Mouse (Mus musculus): ENCODE results near the gene Wdr27. TPM values are rescaled to one million over a fixed set of nuclear protein-coding genes. Genes with fewer than 3 reads are reported as not detected.
"Not testable (repeated sequence)": the region's sequence is repeated elsewhere in the genome, so short reads cannot be mapped to it uniquely, and the experiment has no call there.

Gene Wdr27
- not detected in 2 replicates for total RNA-seq (2017)

DNA sequence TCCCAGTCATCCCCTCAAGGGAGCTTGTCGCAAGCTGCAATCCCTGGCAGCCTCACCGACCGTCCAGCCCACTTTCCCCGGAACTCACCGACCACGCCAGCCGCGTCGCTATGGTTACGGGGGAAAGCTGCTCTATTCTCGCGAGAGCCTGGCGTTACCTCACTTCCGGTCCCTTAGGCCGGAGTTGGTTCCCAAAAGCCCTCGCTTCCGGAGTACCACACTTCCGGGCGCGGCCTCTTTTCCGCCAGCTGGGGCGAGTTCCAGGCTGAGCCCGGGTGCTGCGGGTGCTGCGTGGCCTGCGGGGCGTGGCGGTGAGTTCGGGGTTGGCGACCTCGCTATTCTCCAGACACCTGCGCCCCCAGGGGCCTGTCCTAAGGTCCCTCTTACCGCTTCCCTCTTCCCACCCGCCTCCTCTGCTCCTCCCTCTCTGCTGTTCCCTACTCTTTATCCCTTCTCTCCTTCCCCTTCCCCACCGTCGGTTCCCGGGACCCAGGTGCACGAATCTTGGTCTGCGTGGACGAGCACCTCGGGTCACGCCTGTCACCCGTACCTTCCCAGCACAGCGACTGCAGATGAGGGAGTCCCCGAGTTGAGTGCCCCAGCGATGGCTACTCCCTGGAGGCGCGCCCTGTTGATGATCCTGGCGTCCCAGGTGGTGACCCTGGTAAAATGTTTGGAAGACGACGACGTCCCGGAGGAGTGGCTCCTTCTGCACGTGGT, at the start of gene Wdr27, which contains the start of gene 1600012H06Rik:
Wdr27 (minus strand) TSS at position 150 of the 720 bp plus-strand sequence.
1600012H06Rik (plus strand) TSS at position 176 of the 720 bp plus-strand sequence.
- peak; percentile 97 for ATAC-seq (replicated peaks in 1 of 2; ENCODE audit: insufficient read depth in 1 of 2, low FRiP score in 2 of 2, low TSS enrichment in 1 of 2, low read depth in 1 of 2, poor library complexity in 2 of 2, severe bottlenecking in 2 of 2)

DNA sequence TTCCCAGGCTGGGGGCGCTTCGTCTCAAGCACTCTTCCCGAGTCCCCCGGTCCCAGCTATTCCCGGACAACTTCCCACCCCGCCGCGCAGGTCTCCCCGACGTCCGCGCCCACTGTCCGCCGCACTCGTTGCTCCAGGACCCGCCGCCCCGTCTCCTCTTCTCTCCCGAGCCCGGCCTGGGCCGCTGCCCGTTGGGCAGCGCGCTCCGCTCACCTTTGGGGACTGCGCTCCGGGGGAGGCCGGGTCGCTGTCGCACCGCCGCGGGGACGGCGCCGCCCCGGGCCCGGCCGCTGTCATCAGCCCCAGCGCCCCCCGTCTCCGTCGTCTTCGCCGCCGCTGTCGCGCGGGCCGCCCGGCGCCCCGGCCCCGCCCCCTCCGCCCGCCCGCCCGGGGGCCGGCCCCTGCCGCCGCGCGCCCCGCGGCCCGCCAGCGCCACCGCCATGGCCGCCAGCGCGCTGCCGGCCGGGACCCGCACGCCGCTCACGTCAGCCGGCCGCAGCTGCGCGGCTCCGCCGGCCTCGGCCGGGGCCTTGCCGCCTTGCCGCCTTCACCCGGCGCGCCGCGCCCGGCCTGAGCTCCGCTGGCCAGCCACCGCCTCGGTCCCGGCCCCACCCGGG, 49.7 kb upstream of the Wdr27 start:
- ATAC-seq (replicated peaks in 1 of 2; ENCODE audit: insufficient read depth in 1 of 2, low FRiP score in 2 of 2, low TSS enrichment in 1 of 2, low read depth in 1 of 2, poor library complexity in 2 of 2, severe bottlenecking in 2 of 2), result peak in 1 of 2 experiments; percentile 2; a peak in 1 of 4 replicates

DNA sequence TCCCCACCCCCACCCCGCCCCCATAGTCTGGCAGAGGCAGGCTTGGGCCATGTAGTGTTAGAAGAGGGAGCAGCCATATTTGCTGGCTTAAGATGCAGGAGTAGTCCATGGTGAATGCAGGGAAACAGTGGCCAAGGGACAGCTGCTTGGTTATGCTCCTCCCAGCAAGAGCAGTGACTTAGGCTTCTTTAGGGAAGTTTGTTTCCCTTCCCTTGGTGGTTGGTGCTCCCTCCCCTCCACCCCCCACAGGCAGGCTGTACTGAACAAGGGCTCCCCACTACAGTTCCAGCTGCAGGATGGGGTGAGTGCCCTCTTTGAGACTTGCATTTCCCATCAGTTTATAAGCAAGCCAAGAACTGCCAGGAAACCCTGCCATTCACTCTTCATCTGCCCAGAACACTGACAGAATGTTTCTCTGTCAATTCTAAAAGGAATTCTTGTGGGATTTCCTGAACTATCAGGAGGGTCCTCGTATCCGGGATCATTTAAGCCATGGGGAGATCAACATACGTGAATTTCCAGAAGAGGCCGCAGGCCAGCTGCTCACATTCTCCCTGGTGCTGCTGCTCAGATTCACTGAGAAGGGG, 47.3 kb upstream of the Wdr27 start:
- ATAC-seq (replicated peaks in 1 of 2; ENCODE audit: insufficient read depth in 1 of 2, low FRiP score in 2 of 2, low TSS enrichment in 1 of 2, low read depth in 1 of 2, poor library complexity in 2 of 2, severe bottlenecking in 2 of 2), result peak; percentile 27 to 67; a peak in 3 of 4 replicates

DNA sequence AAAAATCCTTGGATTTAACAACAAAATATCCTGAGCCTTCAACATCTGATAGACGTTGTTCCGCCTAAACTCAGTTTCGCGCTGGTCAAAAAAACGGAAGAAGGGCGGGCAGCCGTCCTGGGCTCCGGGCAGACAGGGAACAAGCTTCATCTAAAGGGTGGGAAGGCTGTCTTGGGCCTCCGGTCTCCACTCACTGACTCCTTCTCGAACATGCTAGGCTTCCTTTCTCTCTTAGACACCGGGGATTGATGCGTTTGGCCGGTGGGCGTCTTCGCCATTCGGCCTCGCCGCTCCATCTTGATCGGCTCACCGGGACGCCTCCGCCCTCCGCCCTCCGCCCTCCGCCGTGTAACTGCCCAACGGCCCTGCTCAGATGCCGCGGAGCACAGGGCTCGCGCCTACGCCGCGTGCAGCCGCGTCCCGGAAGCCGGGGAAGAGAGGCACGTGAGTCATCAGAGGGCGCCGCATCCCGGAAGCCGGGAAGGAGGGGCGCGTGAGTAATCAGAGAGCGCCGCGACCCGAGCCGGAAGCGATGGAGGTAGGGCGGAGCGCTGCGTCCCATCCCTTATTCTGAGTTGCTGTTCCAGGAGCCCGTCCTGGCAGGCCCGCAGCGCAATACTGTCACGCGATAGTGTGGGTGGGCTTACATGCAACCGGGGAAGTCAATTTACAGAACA, 35.5 kb upstream of the Wdr27 start, which contains the start of the genes 9030025P20Rik and Gm3417:
9030025P20Rik (plus strand) TSS at position 107 of the 677 bp plus-strand sequence.
Gm3417 (minus strand) TSS at position 429 of the 677 bp plus-strand sequence.
- ATAC-seq (replicated peaks in 1 of 2; ENCODE audit: insufficient read depth in 1 of 2, low FRiP score in 2 of 2, low TSS enrichment in 1 of 2, low read depth in 1 of 2, poor library complexity in 2 of 2, severe bottlenecking in 2 of 2), result peak; percentile 86 to 94

DNA sequence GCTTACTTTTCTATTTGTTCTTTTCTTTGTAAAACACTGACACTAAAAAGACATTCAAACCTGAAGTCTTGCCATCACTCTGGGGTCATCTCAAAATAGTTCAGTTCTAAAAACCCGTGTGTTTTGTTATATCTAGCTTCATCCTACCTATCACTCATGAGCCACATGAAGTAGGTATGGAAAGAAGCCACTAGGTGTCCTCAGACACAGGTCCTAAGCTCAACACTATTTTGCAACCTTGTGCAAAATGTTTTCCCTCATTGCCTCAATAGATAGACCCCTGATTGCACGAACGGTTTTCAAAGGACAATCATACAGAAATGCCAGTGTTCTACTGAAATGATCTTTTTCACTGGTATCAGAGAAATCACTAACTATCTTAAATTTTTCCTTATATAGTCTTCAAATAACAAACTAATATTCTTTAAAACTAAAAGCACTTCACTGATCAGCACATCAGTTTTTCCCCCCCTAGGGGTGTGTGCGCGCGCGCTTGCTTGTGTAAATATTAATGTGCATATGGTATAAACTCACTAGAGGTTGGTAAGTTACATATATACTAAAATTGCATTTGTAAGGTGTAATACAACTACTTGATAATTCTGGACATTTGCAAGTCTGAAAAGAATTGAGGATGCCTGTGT, 34.9 kb upstream of the Wdr27 start:
- peak; percentile 71 to 72 for ATAC-seq (replicated peaks in 1 of 2; ENCODE audit: insufficient read depth in 1 of 2, low FRiP score in 2 of 2, low TSS enrichment in 1 of 2, low read depth in 1 of 2, poor library complexity in 2 of 2, severe bottlenecking in 2 of 2)

DNA sequence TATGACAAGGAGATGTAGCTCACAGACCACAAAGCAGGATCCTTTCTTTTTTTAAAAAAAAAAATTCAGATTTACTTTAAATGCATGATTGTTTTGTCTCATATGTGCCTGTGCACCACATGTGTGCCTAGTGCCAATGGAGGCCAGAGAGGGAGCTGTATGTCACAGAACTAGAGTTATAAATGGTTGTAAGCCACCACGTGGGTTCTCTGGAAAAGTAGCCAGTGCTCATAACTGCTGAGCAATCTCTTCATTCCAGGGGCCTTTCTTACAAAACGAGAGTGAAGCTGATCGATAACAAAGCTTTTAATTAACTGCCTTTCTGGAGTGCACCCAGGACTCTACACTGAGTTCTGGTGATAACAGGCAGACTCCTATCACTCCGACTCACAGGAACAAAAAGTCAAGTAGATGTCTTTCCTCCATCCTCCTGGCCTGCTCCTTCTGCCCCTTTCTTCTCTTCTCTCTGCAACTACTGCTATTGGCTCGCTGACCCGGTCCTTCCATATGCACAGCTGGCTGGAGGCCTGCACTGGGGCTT, 25.5 kb upstream of the Wdr27 start:
- peak in 1 of 2 experiments; percentile 31; a peak in 2 of 4 replicates for ATAC-seq (replicated peaks in 1 of 2; ENCODE audit: insufficient read depth in 1 of 2, low FRiP score in 2 of 2, low TSS enrichment in 1 of 2, low read depth in 1 of 2, poor library complexity in 2 of 2, severe bottlenecking in 2 of 2)

DNA sequence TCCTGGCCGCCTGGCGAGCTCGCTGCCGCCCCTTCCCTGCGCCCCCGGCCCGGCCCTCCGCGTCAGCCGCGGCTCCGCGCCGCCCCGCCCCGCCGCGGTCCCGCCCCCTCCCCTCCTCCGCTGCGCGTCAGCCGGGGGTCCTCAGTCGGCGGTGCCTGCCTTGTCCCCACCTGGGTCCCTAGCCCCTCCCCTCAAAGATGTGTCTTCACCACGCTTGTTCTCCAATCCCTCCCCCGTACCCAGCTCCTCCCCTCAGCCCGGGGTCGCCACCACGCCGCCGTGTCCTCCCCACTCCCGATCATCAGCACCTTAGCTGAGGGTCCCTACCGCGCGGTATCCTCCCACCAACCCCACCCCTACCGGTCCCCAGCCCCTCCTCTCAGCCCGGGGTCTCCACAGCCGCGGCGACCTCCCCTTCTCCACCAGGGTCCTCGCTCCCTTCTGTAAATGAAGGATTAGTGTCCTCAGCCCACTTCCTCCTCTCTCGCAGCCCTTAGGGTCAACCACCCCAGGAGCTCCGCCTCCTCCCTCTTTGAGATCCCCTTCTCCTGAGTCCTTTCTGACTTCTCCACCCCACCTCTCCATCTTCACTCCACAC, 18.7 kb upstream of the Wdr27 start:
- peak; percentile 69 to 77 for ATAC-seq (replicated peaks in 1 of 2; ENCODE audit: insufficient read depth in 1 of 2, low FRiP score in 2 of 2, low TSS enrichment in 1 of 2, low read depth in 1 of 2, poor library complexity in 2 of 2, severe bottlenecking in 2 of 2)

DNA sequence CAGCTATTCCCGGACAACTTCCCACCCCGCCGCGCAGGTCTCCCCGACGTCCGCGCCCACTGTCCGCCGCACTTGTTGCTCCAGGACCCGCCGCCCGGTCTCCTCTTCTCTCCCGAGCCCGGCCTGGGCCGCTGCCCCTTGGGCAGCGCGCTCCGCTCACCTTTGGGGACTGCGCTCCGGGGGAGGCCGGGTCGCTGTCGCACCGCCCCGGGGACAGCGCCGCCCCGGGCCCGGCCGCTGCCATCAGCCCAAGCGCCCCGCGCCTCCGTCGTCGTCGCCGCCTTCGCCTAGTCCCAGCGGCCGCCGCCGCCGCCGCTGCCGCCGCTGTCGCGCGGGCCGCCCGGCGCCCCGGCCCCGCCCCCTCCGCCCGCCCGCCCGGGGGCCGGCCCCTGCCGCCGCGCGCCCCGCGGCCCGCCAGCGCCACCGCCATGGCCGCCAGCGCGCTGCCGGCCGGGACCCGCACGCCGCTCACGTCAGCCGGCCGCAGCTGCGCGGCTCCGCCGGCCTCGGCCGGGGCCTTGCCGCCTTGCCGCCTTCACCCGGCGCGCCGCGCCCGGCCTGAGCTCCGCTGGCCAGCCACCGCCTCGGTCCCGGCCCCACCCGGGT, 18.1 kb upstream of the Wdr27 start, which contains the start of gene Phf10:
Phf10 (minus strand) TSS at position 323 of the 606 bp plus-strand sequence.
- ATAC-seq (replicated peaks in 1 of 2; ENCODE audit: insufficient read depth in 1 of 2, low FRiP score in 2 of 2, low TSS enrichment in 1 of 2, low read depth in 1 of 2, poor library complexity in 2 of 2, severe bottlenecking in 2 of 2), result not testable (repeated sequence)

DNA sequence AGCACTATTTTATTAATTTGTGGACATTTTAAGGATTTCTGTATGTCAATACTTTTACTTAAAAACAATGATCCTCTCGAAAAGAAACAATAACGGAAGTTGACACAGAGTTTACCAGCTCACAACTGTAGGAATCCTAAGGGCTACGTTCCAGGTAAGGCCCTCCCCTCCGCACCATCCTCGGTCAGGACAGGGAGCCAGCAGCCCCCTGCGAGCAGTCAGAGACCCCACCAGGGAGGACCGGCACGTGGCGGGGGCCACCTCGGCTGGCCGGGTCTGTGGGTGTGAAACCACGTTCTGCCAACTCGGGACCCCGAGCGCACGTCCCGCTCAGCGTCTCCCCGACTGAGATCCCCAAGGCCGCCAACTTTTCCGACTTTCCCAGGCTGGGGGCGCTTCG, 17.6 kb upstream of the Wdr27 start:
- ATAC-seq (replicated peaks in 1 of 2; ENCODE audit: insufficient read depth in 1 of 2, low FRiP score in 2 of 2, low TSS enrichment in 1 of 2, low read depth in 1 of 2, poor library complexity in 2 of 2, severe bottlenecking in 2 of 2), result 0 out of 4 replicates have a peak, but pooled peaks of 1 of the 2 experiments have one; percentile 10

DNA sequence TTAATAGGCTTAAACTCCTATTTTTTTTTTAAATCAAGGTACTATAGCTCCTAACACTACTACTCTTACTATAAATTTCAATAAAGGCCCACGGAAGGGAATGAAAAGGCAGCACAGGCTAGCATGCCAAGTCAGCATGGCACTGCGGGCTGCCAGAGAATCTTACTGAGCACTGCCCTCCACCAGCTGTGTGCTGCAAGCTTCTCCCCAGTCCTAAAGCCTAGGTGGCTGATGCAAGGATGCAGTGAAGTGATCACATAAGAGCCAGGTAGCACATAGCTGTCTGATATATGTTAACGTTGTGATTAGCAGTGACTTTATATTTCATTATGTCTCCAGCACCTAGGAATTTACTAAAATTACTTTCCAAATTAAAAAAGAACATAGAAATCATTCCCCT, 17.0 kb upstream of the Wdr27 start:
- peak in 1 of 2 experiments; percentile 18; a peak in 1 of 4 replicates for ATAC-seq (replicated peaks in 1 of 2; ENCODE audit: insufficient read depth in 1 of 2, low FRiP score in 2 of 2, low TSS enrichment in 1 of 2, low read depth in 1 of 2, poor library complexity in 2 of 2, severe bottlenecking in 2 of 2)

DNA sequence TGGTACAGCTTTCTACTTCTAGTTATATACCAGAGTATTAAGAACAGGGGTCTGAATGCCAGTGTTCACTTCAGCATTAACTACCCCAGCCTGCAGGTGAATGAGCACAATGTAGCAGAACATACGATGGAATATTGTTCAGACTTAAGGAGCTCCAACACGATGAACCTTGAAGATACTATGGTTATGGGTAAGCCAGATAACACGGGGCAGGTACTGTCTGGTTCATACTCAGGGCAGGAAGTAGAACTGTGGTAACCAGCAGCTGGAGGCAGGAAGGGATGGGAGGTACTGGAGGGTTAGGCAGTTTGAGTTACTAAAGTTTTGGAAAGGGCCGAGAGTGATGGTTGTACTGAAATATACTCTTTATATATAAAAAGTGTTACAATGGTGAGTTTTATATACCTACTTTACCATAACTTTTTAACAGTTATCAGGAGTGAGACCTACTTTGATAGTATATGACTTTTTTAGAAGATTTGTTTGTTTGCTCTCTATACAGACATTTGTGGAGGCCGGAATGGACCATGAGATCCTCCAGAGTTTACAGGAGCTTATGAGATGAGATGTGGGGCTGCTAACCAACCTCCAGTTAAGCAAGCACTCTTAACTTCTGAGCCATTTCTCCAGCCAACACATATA, 15.8 kb upstream of the Wdr27 start:
- no peak for ATAC-seq (replicated peaks in 1 of 2; ENCODE audit: insufficient read depth in 1 of 2, low FRiP score in 2 of 2, low TSS enrichment in 1 of 2, low read depth in 1 of 2, poor library complexity in 2 of 2, severe bottlenecking in 2 of 2)

DNA sequence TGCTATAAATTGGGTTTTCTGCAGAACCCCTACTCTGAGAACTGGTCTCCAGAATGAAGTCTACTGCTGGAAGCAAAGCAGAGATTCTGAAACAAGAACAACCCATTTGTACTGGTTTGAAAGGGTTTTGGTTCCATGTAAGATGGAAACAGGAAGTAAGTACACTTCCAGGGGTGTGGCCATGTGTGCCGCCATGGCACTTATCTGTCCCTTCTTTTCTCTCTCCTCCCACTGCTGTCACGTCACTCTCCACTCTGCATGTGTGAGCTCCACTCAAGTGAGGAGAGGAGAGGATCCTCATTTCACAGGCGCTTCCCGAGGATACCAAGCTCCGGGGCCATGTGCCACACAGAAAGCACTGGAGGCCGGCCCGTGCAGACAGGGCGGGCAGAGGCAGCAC, 10.5 kb upstream of the Wdr27 start:
- no peak for ATAC-seq (replicated peaks in 1 of 2; ENCODE audit: insufficient read depth in 1 of 2, low FRiP score in 2 of 2, low TSS enrichment in 1 of 2, low read depth in 1 of 2, poor library complexity in 2 of 2, severe bottlenecking in 2 of 2)

DNA sequence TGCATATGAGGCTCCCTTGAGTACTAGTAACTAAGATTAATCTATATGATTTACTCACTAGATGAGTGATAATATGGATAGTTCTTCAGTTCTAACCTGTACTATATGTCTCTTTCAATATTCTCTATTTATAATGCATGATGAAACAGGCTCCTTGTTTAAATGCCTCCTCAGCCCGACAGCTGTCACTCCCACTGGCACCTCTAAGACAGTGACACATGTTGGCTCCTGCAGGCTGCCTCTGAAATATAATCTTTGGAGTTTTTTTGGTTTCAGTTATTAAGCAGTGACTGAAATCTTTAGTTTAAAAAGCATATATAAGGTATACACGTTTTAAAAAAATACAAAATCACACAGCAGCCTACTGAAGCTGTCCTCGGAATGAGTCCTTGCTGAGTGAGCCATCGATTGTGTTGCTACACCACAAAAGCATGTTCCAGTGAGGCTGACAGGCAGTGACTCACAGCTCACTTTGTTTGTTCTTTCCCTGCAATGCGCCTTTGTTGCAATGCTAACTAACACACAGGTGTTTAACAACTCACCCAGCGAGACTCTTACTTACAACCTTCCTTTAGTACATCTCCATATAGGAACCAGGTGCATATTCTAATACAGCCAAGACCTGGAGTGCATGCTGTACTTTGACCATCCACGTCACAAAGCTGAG, 6.3 kb upstream of the Wdr27 start:
- ATAC-seq (replicated peaks in 1 of 2; ENCODE audit: insufficient read depth in 1 of 2, low FRiP score in 2 of 2, low TSS enrichment in 1 of 2, low read depth in 1 of 2, poor library complexity in 2 of 2, severe bottlenecking in 2 of 2), result no peak

DNA sequence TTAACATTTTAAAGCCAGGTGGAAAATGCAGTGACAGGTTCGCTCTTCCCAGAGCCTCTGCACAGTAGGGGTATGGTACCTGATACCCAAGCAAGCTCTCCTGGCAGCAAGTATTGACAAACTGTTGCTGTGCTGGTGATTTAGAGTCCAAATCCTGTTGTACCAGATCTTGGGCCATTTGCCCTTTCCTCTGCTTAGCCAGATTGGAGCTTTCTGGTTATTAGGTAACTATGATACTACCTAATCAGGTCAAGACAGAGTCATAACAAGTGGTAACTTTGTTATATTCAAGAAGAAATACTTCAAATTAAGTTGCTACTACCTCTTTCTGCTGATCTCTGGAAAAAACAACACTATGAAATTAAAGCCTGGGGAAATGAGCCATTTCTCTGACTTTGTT, 1.6 kb upstream of the Wdr27 start:
- no peak for ATAC-seq (replicated peaks in 1 of 2; ENCODE audit: insufficient read depth in 1 of 2, low FRiP score in 2 of 2, low TSS enrichment in 1 of 2, low read depth in 1 of 2, poor library complexity in 2 of 2, severe bottlenecking in 2 of 2)

DNA sequence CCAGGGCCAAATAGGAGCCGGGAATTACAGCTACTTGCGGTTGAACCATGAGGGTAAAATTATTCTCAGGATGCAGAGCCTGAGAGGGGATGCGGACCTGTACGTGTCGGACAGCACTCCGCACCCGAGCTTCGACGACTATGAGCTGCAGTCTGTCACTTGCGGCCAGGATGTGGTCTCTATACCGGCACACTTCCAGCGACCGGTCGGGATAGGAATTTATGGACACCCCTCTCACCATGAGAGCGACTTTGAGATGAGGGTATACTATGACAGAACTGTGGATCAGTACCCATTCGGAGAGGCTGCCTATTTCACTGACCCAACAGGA, 736 bp upstream of the Wdr27 start:
- ATAC-seq (replicated peaks in 1 of 2; ENCODE audit: insufficient read depth in 1 of 2, low FRiP score in 2 of 2, low TSS enrichment in 1 of 2, low read depth in 1 of 2, poor library complexity in 2 of 2, severe bottlenecking in 2 of 2), result no peak

All from hematopoietic stem cell, adult 5-6 weeks (primary cell).